Mouse (Mus musculus): Measurements from ENCODE around the gene Zfp831. TPM values are rescaled to one million over a fixed set of nuclear protein-coding genes. Genes with fewer than 3 reads are reported as not detected.

Zfp831 gene
- total RNA-seq, 2 experiments from 2014 or later: 0.05 TPM; not detected in 1

DNA sequence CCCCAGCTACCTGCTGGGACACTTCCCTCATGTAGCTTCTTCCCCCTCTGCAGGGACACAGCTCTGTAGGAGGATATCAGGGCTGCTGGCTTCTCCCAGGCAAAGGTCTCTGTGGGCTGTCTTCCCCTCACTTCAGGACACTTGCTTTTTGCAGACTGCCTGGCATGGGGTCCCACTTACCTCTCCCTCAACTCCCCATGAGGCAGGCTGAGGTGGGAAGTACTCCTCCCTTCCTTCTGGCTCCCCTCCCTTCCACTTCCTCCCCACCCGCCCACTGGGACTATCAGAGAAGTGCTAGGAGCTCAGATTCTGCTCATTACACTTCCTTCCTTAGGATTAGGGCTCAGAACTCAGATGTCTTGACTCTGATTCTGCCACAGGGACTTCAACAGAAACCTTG lies 6.6 kb upstream of the Zfp831 start:
- intact Hi-C loops (cut with DNase I): no loop called here

DNA sequence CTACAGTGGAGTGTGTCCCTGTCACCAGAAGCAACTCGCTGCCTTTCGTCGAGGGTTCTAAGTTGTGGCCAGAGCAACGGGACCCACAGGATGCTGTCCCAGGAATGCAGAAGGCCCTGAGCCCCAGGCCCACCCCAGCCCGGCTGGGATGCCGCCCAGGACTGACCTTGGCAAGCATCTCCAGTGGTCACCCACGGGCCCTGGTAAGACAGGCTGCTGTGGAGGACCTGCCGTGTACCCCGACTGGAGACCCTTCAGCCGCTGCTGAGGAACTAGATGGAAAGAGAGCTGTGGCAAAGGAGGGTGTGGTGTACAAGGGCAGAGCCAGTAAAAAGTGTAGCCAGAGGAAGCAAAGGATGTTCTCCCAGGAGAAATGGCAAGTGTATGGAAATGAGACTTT lies 1.6 kb downstream of the Zfp831 start:
- DNase-seq: no peak
- intact Hi-C loops (cut with DNase I): no loop called here

More for the DNA sequence above, 6.6 kb upstream of the Zfp831 start:
- no peak for DNase-seq

DNA sequence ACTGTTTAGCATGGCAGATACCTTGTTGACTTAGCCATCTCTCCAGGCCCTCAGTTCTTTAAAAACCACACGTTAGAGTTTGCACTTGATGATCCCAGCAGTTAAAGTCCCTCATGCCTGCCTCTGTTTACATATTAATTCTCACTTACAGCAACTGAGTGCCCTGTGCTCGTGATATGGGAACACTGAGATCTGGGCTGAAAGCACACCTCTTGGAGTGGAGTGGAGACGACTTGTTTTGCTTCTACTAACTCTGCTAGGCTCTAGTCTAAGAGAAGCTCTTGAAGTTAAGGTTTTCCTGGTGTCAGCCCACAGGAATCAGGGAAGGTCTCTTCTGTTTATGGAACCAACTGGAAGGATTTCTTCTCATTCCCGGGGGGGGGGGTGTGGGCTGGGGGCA lies 9.5 kb downstream of the Zfp831 start:
- no peak for DNase-seq
- intact Hi-C loops (cut with DNase I): no loop called here

DNA sequence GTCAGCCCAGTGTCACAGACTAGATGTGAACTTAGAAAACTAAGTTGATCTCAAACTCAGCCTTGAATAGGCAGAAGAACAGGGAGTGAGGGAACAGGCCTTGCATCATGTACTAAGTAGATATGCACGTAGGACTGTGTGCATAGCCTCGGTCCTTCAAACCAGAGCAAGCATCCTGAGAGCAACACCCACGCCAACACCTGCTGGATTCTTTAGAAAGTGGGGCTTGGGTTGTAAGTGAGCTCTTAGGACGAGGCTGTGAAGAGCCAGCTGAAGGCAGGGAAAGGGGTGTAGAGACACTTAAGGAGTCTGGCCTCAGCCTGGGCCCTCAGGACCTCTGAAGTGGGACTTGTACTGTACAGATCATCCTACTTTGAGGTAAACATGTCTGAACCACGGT lies 12.0 kb downstream of the Zfp831 start:
- no peak for DNase-seq
- intact Hi-C loops (cut with DNase I): loop anchor here (5.0 kb wide), 1 partner anchor 343 kb away; no protein-coding TSS in a partner anchor

DNA sequence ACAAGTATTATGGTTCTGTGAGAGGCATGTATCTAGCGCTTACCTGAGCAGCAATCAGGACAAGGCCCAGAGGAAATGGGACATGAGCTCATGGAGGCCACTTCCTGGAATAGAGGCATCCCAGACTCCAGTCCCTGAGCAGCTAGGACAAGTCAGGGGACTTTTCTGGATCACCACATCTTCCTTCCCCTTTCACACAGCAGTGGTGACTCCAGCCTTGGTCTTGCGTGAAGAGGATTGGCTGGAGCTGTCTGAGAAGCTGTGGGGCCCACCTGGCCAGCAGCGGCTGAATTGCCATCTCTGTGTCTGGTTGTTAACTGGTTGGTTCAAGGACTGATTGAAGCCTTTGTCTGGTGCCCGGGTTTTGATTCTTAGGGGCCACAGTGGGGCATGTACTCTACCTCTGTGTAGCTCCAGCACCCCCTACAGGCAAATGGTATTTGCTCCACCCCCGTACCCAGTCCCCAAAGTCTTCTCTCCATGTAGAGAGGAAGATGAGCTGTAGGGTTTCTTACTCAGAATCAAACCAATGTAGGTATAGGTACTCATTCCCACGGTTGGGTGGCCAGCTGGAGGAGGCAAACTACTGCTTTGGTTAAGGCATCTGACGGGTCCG lies 15.0 kb downstream of the Zfp831 start:
- no peak for DNase-seq
- intact Hi-C loops (cut with DNase I): loop anchor here (5.0 kb wide), 1 partner anchor 346 kb away; no protein-coding TSS in a partner anchor

DNA sequence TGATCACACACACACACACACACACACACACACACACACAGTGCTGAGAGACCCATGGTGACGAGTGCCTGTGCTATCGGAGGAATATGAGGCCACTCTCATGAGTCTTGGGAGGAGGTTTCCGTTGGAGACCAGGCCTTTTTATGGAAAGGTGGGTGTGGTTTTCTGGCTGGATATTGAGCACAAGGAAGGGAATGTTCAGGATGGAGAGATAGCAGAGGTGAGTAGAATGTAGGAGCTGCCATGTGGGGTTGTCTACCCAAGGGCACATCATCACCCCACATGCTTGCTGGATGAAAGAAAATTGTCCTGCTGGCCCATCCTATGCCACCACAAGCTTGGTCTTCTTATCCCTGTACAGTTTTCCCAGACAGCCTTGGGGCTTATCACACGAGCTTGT lies 16.5 kb downstream of the Zfp831 start:
- no peak for DNase-seq
- intact Hi-C loops (cut with DNase I): loop anchor here (5.0 kb wide), 1 partner anchor 348 kb away; no protein-coding TSS in a partner anchor

DNA sequence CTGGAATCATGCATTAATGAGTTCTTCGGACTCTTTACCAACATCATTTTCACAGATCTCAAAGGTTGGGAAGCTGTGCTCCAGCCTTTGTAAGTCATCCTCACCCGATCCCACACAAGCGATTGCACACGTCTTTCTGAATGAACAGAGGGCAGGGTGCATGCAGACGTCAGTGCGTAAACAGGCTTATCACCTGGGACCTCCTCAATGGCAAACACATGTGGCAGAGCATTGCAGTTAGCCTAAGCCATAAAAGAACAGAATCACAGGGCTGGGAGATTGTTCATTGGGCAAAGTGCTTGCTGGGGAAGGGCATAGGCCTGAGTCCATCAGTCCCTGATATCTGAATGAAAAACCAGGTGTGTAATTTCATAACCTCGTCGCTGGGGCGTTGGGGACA lies 17.0 kb downstream of the Zfp831 start:
- DNase-seq: no peak
- intact Hi-C loops (cut with DNase I): no loop called here

DNA sequence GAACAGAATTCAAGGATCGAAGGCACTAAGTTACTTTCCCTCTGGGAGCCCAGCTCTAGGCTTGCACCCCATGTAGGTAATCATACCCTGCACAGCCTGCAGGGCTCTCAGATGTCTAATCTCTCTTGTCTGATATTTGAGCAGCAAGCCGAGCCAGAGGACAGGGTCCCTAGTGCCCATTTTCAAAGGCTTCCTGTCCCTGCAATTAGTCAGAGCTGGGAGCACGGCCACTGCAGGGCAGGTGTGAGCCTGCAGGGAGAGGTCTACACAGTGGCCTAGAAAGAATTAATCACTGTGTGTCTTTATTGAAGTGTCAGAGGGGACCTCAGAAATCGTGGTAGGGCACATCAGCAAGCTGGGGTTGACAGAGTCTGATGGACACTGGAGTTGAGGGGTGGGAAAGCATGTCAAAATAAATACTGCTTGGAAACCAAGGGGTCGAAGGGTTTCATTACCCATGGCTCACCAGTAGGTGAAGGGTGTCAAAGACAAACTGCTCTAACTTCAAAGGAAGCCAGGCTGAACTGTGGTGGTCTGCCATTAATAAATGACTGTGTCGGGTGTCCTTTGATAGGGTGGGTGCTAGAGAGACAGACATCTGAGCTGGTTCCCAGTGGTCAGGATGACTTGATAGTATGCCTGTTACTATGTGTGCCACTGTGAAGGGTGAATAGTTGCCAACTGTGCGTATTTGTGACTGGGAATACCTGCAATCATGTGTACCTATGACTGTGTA lies 18.3 kb downstream of the Zfp831 start:
- intact Hi-C loops (cut with DNase I): no loop called here
- DNase-seq: no peak

DNA sequence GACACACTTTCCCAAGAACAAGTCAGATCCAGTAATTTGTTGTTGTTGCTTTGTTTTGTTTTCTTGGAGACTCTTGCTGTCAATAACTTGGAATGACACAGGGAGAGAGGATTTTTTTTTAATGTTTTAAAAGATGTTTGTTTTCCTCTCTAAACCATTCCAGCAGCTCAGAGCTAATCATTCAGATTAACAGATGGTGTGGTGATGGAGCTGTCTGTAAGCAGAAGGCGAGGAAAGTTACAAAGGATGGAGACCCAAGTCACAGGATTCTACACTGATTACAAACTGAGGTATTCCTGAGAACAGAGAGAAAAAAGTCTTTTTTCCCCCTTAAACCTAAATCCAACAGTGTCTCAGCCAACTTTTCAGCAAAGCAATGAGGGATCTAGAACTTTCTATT lies 19.3 kb downstream of the Zfp831 start:
- DNase-seq: no peak
- intact Hi-C loops (cut with DNase I): no loop called here

DNA sequence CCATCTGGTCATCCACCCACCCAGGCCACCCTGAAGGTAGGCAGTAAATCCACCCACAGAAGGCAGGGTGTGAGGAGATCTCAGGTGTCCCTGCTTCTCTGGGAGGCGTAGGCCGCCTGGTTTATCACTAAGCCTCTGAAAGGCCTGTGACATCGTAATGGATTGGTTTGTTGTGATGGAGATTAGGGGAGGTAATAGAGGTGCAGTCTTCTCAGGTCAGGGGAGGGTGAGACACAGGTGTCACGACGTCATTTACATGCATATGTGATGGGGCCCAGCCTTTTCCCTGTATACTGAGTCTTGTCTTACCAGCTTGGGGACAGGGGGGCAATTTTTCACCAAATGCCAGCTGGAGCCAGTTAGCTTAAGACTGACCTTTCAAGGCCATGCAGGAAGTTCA lies 22.1 kb downstream of the Zfp831 start:
- DNase-seq: no peak
- intact Hi-C loops (cut with DNase I): no loop called here

DNA sequence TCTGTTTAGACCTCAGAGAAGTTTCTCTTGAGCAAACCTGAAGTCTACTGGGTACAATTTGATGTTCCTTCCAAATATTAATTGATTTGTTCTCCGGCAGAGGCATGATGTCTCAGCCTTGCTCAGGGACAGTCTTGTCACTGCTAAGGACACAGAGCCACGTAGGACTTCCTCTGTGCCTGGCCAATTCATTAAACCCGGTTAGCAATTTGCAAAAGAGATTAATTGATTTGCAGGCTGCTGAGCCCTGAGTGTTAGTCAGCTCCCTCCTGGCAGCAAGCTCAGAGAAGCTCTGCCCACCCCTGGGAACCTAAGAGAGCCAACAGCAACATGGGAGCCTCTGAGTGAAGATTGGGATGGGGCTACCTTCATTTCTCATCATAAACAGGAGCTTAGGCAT lies 25.5 kb downstream of the Zfp831 start:
- no peak for DNase-seq
- intact Hi-C loops (cut with DNase I): no loop called here

DNA sequence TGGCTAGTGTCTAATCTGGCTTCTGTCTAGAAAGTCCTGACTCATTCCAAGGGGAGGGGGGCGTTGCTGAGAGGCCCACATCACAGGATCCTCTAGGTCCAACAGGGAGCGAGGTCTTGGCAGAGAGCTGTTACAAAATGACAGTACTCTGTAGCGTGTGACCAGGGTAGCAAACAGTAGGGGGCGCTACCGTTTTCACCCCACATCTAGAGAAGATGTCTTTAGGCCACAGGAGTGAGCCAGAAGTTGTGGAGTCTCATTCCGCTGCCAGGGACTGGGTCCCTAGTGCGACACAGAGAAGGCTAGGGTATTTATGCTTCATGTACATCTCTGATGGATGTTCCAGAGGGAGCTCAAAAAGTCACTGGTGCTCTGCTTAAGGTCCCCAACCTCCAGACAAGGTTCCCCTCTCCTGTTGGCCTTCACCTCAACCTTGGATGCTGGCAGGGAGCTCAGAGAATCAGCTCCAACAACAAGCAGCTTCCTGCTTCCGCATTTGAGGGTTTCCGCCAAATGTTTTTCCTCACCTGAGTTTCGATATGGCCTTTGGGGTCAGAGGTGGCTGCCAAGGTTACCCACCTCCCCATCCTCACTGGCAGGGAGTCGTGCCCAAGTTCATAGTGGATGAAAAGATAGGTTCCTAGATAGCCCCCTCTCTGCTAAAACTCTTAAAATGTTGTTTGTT lies 29.3 kb downstream of the Zfp831 start:
- DNase-seq: peak in 1 of 2 experiments; percentile 33
- intact Hi-C loops (cut with DNase I): loop anchor here (5.0 to 10.0 kb wide), 4 partner anchors 175 to 1118 kb away; no protein-coding TSS in a partner anchor

DNA sequence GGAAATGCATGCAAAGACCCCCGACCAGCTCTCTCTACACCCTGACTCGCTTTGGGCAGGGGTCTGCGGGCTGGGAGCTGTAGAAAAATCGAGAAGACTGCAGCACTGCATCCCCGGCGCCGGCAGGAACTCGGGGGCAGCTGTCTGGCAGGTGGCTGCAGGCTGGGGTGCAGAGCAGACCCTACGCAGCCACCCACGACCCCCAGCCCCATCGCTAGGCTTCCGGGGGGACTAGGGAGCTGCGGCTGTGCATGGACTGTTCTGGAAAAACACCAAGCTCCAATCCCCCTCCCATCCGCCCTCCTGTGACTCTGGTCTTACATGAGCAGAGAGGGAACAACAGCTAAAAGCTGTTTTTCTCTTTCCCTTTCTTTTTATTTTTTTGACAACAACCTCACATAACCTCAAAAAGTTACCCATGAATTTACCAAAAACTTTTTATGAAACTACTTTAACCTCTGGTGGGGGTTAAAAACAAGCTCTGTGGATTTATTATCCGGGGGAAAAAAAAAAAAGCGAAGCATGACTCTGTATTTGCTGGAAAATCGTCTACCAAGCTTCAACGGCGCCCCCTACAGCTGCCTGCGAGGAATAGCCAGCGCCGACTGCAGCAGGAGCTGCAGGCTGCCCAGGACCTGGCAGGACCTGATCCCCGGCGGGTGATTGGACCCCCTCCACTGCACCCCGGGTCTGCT lies 30.4 kb downstream of the Zfp831 start:
- peak; percentile 83 to 85 for DNase-seq
- intact Hi-C loops (cut with DNase I): loop anchor here (1.0 to 10.0 kb wide), 6 partner anchors 176 to 1119 kb away; no protein-coding TSS in a partner anchor

DNA sequence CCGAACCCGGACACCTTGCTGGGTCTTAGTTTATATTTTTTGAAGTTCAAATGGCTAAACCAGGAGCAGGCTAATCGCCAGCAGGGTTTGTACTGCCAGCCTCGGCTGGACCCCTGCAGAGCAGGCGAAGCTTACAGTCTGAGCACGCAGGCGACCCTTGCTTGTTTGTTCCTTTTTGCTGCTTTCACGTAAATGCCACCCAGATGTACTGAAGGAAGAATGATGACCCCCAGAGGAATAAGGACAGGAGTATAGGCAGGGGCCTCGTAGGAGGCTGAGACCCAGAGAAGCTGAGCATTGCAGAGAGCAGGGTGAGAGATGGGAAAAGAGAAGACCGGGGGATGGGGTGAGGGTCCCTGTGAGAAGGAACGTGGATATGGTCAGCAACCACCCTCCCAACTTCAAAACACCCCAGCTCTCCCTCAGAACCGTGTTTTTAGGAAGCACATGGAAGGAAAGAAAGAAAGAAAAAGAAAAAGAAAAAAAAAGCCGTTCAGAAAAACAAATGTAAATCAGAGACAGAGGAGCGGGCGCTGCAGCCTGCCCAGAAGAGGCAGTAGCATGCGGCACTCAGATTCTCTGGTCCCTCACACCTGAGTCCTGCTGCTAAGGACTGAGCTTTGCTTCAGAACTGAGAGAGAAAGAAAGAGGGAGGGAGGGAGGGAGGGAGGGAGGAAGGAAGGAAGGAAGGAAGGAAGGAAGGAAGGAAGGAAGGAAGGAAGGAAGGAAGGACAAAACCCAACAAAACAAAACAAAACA lies 31.1 kb downstream of the Zfp831 start:
- intact Hi-C loops (cut with DNase I): loop anchor here (1.0 to 10.0 kb wide), 6 partner anchors 177 to 1120 kb away; no protein-coding TSS in a partner anchor

DNA sequence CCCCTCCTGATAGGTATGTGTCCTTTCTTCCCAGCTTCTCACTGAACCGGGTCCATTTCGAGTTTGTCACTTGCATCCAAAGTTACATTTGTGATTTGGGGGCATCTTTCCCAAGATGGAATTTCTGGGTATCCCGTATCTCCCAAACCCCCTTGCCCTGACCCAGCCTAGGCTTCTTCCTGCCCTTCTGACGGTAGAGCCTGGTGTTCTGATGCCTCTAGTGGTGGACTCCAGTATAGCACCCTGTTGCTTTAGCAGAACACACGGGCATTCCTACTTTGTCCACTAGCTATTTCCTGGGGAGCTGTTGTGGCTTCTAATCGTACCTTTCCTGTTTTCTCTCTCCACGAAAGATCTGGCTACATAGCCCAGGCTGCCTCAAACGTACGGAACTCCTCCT lies 32.3 kb downstream of the Zfp831 start:
- intact Hi-C loops (cut with DNase I): loop anchor here (2.0 to 10.0 kb wide), 3 partner anchors 183 to 1121 kb away; no protein-coding TSS in a partner anchor
- peak; percentile 29 to 65 for DNase-seq

More for the DNA sequence above, 31.1 kb downstream of the Zfp831 start:
- DNase-seq: no peak

DNA sequence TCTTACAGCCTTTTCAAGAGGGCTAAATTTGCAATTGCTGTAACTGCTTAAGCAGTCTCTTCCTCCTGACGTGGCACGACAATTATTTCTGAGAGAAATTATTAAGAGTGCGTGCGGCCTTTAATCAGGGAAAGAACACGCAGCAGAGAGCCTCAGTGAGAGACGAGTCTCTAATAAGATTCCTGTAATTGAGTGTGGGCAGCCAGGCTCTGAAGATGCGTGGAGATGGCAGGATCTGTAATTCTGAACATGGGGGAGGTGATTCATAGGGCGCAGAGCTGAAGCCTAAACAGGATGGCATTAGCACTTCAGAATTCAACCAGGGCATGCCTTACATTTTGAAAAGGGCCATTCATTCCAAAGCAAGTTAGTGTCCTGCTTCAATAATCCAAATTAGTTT lies 58.0 kb downstream of the Zfp831 start:
- intact Hi-C loops (cut with DNase I): no loop called here
- no peak for DNase-seq

DNA sequence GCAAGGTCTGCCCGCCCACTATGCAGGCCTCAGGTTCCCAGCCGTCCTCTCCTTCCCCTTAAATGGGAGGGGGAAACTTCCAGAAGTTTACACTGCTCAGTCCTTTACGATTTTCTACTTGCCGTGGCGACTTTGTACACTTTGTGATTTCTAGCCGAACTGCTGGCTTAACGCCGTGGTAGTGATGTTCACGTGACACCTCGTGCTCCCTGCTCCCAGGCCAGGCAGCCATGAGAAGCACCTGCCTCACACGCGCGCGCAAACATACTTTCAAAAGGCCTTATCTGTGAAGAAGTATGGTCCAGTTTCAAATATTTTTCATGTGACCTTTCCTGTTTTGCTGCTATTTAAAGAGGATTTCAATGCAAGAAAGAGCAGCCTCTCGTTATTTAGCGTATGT lies 63.8 kb downstream of the Zfp831 start:
- no peak for DNase-seq
- intact Hi-C loops (cut with DNase I): no loop called here

DNA sequence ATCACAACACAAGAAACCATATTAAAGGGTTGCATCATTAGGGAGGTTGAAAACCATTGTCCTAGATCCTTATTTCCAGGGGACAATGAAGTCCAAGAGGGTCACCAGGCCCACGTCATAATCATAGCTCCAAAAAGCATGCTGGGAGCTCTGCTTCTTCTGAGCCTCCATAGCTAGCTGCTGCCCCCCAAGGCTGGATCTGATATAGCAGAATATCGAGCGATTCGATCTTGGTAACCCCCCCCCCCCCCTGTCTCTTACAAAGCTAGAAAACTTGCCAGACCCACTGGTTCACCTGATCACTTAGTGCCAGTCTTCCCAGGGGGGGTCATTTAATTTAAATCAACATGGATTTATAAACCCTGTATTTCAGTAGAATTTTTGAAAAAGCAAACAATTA lies 65.3 kb downstream of the Zfp831 start:
- no peak for DNase-seq
- intact Hi-C loops (cut with DNase I): no loop called here

DNA sequence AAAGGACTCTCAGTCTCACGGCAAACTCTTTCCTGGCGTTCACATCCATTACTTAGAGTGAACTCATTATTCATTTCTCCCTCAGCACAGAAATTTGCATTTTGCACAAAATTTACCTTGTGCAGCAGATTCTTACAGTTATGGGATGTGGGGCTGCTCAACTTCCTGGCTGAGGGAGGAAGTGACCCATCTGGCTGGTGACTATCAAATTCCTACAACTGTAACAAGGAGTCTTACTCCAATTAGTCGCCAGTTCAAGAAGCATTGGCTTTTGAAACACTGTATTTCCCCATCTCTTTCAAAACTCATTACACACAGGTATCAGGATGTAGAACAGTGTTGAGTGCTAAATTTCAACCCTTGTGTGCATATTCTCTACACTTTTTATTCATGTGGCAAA lies 66.9 kb downstream of the Zfp831 start:
- intact Hi-C loops (cut with DNase I): no loop called here
- DNase-seq: no peak

DNA sequence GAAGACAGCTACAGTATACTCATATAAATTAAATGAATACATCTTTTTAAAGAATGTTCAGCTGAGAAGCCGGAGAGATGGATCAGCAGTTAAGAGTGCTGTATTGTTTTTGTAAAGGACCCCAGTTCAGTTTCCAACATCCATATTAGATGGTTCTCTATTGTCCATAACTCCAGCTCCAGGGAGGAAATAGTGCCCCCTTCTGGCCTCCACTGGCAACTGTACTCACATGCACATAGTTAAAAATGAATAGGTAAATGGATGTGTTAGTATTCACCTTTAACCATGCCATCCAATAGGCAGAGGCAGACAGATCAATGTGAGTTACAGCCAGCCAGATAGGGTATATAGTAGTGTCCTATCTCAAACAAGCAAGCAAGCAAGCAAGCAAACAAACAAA lies 68.7 kb downstream of the Zfp831 start:
- intact Hi-C loops (cut with DNase I): no loop called here
- DNase-seq: no peak
